Mouse (Mus musculus) effector memory CD4-positive, alpha-beta T cell, adult 5 months (primary cell): ENCODE measurements around the gene Usp15. TPM values are rescaled to one million over a fixed set of nuclear protein-coding genes. Genes with fewer than 3 reads are reported as not detected.

Experiments
- polyA plus RNA-seq: library from polyadenylated mRNA; unstranded; fragments of 100-300 nt; shearing (Covaris generic); gene quantifications from one replicate; pipeline ENCODE4 v1.2.1, GENCODE M21; 2017

Gene Usp15
- polyA plus RNA-seq, result 155 TPM

DNA sequence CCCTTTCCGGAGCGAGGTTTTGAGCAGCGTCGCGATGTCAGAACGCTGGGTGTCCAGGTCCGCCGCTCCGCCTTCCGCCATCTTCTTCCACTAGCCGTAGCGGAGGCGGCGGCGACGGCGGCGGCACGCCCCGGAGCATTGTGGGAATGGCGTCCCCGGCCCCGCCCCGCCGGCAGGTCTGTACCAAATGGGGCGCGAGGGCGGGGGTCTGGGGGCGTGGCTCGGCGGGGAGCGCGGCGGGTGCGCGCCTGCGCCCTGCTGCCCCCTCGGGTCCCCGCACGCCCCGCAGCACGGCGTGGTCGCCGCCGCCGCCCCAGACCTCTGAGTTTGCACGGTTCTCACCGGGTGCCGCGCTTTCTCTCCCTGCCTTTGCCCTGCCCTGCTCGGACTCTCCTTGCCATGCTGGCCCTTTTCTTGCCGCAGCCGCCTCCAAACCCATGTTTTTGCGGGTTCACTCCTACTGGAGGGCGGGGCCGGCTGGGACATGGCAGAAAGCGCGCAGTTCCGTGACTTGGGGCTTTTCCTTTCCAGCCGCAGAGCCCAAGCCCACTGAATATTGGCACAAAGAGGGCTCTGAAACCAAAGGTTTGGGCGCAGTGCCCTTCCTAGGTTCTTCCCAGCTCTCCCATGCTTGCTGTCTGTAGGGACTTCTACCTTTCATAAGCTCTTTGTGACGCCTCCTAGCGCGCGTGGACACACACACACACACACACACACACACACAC is at the start of gene Usp15:
Gene Usp15, minus strand, starts transcription at position 161 of the 725 bp plus-strand sequence.

DNA sequence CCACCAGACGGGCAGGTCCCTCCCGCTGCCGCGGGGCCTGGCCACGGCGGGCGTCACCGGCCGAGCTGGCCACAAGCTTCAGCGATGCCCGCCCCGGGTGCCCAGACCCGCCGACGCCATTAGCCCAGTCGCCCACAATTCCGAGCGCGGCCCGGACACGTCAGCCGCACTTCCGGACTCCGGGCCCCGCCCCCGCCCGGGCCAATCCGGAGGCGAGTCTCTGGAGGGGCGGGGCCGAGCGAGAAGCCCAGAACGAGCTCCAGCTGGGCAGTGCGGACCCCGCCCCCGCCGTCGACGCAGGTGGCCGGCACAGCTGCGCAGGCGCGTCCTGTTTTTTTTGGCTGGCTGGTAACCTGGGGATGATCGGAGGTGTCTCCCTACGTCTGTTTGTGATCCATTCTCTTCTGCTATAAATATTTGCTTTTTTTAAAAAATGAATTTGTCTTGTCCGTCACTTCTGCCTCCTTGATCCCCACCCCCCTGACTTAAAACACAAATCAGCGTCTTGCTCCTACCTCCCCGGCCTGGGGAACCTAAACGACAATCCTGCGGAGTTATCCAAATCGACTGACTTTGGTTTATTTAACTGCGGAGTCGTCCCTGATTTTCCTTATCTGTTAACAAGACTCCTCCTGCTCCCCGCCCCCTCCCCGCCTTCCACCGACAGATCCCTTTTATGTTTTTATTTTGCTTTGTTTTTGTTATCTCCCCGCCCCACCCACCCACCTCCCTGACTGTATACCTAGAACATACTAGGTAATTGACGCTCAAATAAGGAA is 120.4 kb downstream of the Usp15 start, which contains the start of gene Mon2:
Gene Mon2, minus strand, starts transcription at position 261 of the 779 bp plus-strand sequence.

Other genes starting within 250 kb of the Usp15 start
- 17.7 TPM for gene Mon2, start 120.5 kb downstream of the Usp15 start, polyA plus RNA-seq
- gene Fam19a2, start 67.0 kb upstream of the Usp15 start, polyA plus RNA-seq, result 0.11 TPM